In genomic region chr10:61427951-61428350, GRCm38 (mm10) we compare ENCODE assay signal across 19 mouse cellular contexts. TPM values are rescaled to one million over a fixed set of nuclear protein-coding genes. Genes with fewer than 3 reads are reported as not detected.
"Had no signal": no experiment of that assay in that cellular context is flagged by ENCODE, and none has a peak within 500 bp of the region (broad histone marks: within the 10 kb centered on the region; RNA-seq: fewer than 3 reads in every experiment).

No protein-coding gene starts in this region.

- H3K4me3 ChIP-seq: layer of hippocampus, adult 2 months; limb, embryonic 10.5 days; limb, embryonic 13.5 days; lung, embryonic 15.5 days; neural tube, embryonic 12.5 days had no signal

- H3K27ac ChIP-seq: kidney, postnatal 0 days; layer of hippocampus, adult 2 months; limb, embryonic 10.5 days; limb, embryonic 13.5 days; liver, embryonic 14.5 days; lung, embryonic 15.5 days; neural tube, embryonic 12.5 days had no signal

- H3K4me2 ChIP-seq: limb, embryonic 13.5 days; lung, embryonic 15.5 days; midbrain, embryonic 11.5 days; neural tube, embryonic 12.5 days had no signal

- H3K27me3 ChIP-seq: limb, embryonic 13.5 days; lung, embryonic 15.5 days; neural tube, embryonic 12.5 days had no signal

- H3K9ac ChIP-seq: limb, embryonic 13.5 days; liver, embryonic 14.5 days; lung, embryonic 15.5 days; neural tube, embryonic 12.5 days had no signal

- DNase-seq: kidney, adult 2 months; kidney, postnatal 25 days; layer of hippocampus, adult 9-11 months; lung, adult 18-20 months; lung, postnatal 10 days; lung, postnatal 36 days; midbrain, embryonic 14.5 days; thymus, adult 18-20 months; thymus, postnatal 36 days had no signal

- H3K9me3 ChIP-seq: limb, embryonic 10.5 days; limb, embryonic 13.5 days; lung, embryonic 15.5 days; neural tube, embryonic 12.5 days had no signal

RNA-seq across cellular contexts. Expression of gene Nodal, which starts 10.2 kb away (rescaled TPM):
- total RNA-seq: megakaryocyte-erythroid progenitor cell, adult 5-6 weeks had no signal
- polyA plus RNA-seq: midbrain, embryonic 11.5 days; midbrain, embryonic 14.5 days; neural tube, embryonic 12.5 days; small intestine, adult 2 months had no signal

RNA-seq across cellular contexts. Expression of gene Pald1, which starts 44.6 kb away (rescaled TPM):
- total RNA-seq: megakaryocyte-erythroid progenitor cell, adult 5-6 weeks had no signal
